Mouse (Mus musculus) layer of hippocampus, postnatal 25 days (tissue): Measurements from ENCODE around the gene Efcab9. TPM values are rescaled to one million over a fixed set of nuclear protein-coding genes. Genes with fewer than 3 reads are reported as not detected.
A peak's percentile ranks its signal among the peaks of the same experiment; 100 is the strongest.

Source experiments
- DNase-seq, 2 experiments: peaks; one replicate each; pipeline ENCODE4 v3.0.0; 2022; ENCODE audit warnings: mixed read lengths in 2 of 2, low spot score in 1 of 2; ENCODE audit errors: extremely low spot score in 1 of 2
- total RNA-seq, 2 experiments: library from RNA; stranded (reverse); gene quantifications; 2 replicates each; pipeline ENCODE4 v1.2.3; 2021

Gene Efcab9
- total RNA-seq, 2 experiments from 2014 or later, result 1.2 TPM

DNA sequence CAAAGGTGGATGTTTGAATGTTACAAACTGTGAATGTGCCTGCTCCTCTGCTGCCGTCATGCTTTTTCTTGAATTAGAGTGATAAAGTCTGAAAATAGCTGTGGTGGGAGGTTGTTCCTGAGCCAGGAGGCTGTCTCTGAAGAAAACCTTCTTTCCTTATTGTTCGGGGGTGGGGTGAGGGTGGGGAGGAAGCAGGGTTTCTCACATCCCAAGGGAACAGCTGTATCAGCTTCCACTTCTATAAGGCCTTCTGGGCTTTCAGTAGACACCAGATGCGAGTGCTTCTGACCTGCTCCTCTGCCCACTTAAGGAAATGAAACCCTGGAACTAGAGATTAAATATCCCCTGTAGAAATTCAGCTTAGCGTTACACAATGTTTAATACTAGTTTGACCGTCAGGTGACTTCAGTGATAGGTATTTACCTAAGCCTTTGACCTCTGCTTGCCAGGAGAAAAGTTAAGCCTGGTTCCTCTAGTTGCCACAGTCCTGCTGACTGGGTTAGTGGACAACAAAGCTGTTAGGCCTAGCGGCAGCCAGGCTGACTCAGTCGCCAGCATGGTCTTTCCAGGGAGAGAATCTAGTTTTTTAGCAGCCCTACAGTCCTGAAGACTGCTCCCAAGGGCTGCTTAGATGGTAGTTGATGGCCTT, 26.7 kb downstream of the Efcab9 start:
- no peak for DNase-seq

DNA sequence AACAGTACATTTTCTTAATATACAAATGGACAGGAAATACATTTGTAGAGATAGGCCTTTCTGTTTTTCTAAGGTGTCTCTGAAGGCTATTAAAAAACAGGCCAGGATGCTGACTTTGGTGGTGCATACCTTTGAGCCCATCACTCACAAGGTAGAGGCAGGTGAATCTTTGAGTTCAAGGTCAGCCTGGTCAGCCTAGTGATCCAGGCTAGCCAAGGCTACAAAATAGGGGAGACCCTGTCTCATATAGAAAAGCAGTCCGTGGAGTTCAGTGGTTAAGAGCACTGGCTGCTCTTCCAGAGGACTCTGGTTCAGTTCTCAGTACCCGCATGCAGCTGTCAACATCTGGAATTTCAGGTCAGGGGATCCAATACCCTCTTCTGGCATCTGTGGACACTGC, 28.2 kb downstream of the Efcab9 start:
- no peak for DNase-seq

DNA sequence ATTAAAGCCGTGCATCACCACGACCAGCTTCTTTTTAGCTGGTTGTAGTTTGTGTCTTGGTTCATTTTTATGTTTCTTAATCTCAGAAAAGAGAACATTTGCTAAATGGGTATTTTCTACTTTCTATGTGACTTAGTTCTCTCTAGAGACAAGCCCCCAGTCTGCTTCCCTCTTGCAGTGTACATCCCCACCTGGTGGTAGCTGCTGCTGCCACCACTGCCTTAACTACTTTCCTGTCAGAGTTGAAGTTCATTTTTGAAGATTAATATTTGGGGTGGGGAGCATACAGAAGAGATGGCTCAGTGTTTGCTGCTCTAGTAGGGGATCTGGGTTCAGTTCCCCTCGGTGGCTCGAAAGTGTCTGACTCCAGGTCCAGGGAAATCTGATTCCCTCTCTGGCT, 31.9 kb downstream of the Efcab9 start:
- no peak for DNase-seq

DNA sequence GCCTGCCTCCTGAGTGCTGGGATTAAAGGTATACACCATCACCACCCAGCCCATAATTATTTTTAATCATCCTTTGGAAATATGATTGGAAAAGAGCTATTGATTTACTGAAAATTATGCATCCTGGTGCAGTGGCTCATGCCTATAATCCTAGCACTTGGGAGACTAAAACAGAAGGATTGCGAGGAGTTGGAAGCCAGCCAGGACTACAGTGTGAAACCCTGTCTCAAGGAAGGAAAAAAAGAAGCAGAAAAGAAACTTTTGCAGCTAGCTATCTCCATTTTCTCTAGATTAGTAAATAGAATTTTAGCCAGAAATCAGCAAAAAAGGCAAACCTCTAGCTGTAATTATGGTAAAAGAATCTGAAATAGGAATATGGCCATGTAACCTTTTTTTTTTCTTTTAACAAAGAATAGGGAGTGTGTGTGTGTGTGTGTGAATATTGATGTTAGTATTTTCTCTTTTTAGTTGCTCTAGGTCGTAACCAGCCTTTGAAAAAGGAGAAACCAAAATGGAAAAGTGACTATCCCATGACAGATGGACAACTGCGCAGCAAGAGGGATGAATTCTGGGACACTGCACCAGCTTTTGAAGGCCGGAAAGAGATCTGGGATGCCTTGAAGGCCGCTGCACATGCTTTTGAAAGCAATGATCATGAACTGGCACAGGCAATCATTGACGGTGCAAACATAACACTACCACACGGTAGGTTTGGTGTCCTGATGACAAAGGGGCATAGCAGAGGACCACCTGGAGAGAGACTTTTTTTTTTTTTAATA, 32.9 kb downstream of the Efcab9 start:
- DNase-seq, result peak in 1 of 2 experiments; percentile 46

DNA sequence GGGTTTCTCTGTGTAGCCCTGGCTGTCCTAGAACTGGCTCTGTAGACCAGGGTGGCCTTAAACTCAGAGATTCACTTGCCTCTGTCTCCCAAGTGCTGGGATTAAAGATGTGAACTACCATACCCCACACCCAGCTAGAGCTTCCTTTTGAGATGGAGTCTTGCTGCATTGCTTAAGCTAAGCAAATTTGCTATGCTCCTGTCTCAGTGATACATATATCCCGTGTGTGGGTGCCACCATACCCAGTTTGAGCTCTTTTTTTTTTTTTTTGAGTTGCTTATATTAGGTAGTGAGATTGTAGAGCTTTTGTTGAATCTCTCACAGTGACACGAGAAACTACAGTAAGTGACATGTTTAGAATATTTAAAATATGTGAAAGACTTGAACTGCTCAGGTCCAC, 36.6 kb downstream of the Efcab9 start:
- DNase-seq, result no peak

DNA sequence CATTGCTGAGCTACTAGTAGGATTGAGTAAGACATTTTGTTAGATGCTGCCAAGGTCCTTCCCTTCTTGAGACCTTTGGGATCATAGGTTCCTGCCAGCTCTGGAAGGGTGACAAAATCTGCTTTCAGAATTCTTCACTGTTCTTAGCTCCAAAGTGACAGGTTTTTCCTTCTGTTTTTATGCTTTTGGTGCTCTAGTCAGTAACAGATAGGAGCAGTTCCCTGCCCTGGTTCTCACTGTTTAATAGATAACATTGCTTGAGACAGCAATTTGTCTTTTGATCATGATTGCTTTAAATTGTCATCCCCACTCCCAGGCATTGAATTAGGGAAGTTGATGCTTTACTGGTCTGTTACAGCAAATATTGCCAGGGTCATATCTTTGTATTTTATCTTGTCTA, 38.6 kb downstream of the Efcab9 start:
- no peak for DNase-seq

DNA sequence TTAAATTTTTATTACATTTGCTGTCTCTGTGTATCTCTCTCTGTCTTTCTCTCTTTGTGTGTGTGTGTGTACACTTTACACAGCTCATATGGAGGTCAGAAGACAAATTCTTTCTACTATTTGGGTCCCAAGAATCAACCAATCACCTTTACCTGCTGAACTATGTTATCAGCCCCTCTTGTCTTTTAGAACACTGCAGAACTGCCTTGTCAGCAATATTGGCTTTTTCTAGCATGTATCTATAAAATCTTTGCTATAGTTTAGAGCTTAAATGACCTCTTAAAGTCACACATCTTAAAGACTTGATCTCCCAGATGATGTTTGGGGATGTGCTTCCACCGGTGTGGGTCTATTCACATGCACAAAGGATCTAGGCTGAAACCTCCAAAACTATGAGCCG, 40.8 kb downstream of the Efcab9 start:
- DNase-seq, result no peak

DNA sequence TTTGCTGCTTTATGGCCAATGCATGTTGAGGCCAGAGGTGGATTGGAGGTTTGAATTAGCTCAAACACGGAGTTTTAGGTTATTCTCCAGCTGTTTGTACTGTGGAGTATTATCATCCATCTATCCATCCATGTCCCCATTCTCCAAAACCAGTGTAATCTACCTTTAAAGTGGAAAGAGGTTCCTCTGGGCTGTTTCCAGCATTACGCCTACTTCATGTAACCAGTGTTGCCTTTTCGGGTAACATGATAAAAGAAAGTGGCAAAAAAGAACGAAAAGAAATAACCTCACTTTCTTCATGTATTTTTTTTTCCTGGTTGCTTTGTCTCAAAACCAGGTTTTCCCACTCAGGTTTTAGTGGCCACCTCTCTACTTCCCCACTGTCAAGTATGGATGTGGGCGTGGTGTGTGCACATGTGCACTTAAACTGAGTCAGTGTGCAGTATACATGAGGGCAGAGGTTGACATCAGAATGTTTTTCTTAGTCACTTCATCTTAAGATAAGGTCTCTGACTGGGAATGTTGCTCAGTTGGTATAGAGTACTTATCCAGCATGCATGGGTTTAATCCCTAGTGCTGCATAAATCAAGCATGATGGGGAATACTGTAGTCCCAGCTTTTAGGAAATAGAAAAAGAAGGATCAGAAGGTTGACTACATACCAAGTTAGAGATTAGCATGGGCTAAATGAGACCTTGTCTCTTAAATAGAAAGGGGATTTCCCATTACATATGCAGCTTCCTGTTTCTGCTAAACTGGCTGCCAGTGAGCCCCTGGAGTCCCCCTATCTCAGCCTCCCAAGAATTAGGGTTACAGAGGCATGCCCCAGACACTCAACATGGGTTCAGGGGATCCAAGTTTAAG, 42.8 kb downstream of the Efcab9 start:
- no peak for DNase-seq

DNA sequence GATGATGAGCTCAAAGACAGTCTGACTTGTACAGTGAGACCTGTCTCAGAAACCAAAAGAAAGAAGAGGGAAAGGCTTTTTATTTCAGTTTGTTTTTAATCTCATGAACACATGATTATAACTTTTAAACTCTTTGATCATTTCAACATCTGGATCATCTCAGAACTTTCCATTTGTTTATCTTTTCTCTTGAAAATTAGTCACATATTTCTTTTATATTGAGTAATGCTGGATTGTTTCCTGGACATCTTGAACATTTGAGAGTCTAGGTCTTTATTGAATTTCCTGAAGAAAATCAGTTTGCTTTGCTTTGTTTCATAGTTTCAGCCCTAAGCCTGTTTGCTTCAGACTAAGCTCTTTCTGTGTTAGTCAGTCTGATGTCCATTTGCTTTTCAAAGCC, 43.5 kb downstream of the Efcab9 start:
- DNase-seq, result no peak

DNA sequence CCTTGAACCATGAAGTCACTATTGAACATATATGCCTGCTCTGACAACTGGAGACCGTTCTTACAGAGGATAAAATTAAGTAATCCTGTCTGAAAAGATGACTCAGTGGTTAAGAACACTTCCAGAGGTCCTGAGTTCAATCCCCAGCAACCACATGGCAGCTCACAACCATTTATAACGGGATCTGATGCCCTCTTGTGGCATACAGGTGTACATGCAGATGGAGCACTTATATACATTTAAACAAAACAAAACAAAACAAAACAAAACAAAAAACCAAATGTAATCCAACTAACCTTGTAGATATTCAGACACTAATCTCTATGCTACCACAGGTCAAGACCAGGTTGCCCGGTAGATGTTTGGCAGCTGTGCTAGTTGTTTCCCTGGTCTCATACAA, 44.4 kb downstream of the Efcab9 start:
- no peak for DNase-seq

DNA sequence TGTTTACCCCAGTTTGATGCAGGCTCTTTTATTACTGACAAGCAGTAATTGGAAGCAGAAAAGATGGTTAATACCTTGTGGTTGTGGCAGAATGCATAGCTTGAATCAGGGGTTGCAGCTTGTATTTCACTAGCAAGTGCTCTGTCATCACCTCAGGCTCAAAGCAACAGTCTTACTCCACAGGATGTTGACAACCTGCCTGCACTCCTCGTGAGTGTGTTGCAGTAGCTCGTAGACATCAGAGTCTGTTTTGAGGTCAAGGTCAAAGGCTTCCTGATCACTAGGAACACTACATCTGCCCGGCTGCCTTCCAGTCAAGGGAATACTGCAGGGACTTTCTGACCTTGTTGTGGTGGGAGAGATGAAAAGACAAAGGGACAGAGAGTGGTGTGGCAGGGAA, 45.3 kb downstream of the Efcab9 start:
- no peak for DNase-seq

DNA sequence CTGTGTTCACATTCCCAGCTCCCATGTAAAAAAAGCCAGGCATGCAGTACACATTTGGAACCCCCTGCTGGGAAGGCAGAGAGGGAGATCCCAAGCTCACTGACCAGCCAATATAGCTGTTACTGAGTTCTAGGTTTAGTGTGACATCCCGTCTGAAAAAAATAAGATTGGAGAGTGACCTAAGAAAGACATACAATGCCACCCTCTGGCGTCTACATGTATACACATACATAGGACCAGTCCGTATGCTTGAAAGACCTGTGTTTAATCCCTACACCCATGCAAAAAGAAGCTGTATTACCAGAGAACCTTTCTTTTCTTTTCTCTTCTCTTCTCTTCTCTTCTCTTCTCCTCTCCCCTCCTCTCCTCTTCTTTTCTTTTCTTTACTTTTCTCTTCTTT, 46.6 kb downstream of the Efcab9 start:
- no peak for DNase-seq

DNA sequence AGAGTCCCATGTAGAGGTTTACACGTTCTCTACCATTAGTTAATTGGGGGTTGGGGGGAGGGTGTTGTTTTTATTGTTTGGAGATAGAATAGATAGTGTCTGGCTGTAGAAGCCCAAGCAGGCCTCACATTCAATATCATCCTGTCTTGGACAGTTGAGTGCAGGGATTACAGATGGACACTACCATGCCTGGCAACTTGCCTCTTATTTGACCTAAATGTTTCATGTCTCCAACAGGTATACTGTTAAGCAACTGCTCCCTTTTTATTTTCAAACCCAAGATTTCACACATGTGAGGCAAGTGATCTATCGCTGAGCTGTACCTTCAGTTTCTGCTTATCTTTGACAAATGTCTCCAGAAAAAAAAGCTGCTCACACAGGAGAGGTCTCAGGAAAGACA, 50.4 kb downstream of the Efcab9 start:
- DNase-seq, result no peak

DNA sequence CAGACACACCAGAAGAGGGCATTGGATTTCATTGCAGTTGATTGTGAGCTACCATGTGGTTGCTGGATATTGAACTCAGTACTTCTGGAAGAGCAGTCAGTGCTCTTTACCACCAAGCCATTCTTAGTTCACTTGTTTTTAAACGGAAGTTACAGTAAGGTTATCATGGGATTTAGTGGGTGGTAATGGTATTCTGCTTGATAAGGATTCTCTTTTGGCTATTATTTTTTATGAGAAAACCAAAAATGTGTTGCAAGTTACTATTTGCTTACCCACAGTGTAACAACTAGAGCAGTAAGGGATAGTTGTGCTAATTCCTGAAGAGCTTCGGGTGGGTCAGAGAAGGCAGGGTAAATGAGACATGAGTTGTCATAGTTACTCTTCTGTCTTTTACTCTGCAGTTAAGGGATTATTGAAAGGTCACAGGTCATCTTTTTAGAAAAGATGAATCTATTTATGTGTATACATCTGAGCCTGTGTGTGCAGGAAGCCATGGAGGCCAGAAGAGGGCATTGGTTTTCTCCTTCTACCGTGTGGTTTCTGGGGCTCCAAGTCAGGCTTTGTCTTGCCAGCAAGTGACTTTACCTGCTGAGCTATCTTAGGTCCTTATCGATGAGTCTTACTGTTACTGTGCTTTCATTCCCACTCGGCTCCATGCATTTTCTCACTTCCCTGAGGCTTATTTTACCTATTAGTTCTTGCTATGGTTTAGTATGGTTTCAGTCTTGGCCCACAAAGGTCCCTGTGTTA, 56.2 kb downstream of the Efcab9 start:
- no peak for DNase-seq

DNA sequence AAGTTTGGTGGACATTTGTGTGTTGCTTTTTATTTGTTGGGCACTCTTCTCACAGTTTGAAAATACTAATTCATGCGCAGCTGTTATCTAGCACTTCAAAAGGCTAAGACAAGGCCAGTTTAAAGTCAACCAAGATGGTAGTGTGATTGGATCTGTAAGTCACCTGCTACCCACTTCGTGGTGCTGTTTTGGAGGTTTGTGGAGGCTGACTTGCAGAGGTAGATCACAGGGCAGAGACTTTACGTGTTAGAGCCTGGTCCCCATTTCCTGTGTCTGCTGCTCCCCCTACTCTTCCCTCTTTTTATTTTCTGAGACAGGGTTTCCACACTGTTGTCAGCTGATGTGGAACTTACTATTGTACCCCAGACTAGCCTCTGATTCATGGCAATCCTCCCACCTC, 57.2 kb downstream of the Efcab9 start:
- no peak for DNase-seq

Other genes with a start within 250 kb of the Efcab9 start
- 100 to 1,000 TPM; 552 to 580 TPM for gene Hba-a1, start 248.6 kb downstream of the Efcab9 start, total RNA-seq
- gene Hbq1b, start 245.1 kb downstream of the Efcab9 start, total RNA-seq, result 1 to 10 TPM; 1.6 to 4.3 TPM
- gene Hba-a2, start 235.6 kb downstream of the Efcab9 start, total RNA-seq, result 100 to 1,000 TPM; 469 to 517 TPM
- gene Hbq1a, start 232.0 kb downstream of the Efcab9 start, total RNA-seq, result 1 to 10 TPM in 1 of 2 experiments, not detected in 1; 1.1 TPM
- gene Sh3pxd2b, start 184.3 kb downstream of the Efcab9 start, total RNA-seq, result 10 to 100 TPM in 1 of 2 experiments, 1 to 10 TPM in 1; 9.8 to 10.9 TPM
- gene Ubtd2, start 76.7 kb downstream of the Efcab9 start, total RNA-seq, result 10 to 100 TPM; 38.2 to 41.4 TPM
- gene Stk10, start 1.2 kb upstream of the Efcab9 start, total RNA-seq, result 1 to 10 TPM; 7.6 to 8.6 TPM
- gene Fbxw11, start 110.6 kb upstream of the Efcab9 start, total RNA-seq, result 100 to 1,000 TPM; 139 to 150 TPM